Mouse (Mus musculus): ENCODE measurements at regions not wholly inside any gene's neighbourhood (a gene's known extent, or its start where the extent isn't known, plus 50 kb on each side); places are given as distances from the start of the nearest gene placed in this dataset.

DNA sequence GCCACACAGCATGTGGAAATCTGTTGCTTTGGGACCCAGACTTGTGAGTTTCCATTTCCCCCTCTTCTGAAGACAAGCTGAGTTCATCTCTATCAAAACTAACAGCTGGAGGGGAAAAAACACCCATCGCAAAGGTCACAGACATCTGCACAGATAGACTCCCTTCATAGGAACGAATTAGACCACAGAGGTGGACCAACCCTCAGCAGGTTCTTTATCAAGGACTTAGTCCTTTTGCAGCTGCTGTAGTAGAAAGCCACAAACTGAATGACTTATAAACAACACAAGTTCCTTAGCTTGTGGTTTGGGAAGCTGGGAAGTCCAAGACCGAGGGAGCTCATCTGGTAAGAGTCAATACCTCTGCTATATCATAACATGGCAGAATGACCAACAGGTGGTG lies 54.7 kb upstream of the Spdye4c start:
- no peak for DNase-seq (ENCODE audit: low spot score)

DNA sequence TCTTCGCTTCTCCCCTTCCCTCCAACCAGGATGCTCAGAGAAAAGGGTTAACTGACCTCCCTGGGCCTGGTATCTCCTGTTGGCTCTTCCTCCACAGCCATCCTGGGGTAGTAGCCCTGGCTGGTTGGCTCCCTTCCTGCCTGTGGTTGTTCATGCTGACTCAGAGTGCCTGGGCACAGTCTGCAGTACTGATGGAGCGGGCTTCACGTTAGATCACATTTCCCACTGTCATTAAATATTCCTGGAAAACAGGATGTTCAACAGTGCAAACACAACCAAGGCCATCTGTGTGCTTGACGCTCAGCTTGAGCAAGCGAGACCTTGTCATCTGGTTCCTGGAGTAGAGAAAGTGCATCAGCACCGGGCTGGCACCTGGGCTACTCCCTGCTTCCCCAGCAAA lies 53.6 kb upstream of the Spdye4c start:
- DNase-seq (ENCODE audit: low spot score): no peak

DNA sequence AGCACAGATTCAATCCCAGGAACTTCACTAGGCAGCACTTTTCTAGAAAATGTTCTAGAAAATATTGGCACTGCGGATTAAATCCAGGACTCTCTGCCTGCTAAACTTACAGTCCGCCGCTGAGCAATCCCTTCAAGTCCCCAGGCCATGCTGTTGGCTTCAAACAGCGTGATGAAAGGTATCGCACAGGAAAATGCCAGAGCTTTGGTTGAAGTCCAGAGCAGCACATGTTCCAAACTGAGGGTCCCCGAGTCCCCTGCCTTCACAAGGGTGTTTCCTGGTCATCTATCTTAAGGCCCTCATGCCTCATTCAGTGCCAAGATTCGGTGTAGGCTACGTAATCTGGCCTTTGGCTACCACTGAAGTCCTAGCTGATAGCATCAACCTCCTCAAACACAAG lies 52.3 kb upstream of the Spdye4c start:
- no peak for DNase-seq (ENCODE audit: low spot score)
